Mouse (Mus musculus) brain, embryonic 14.5 days (tissue): Measurements from ENCODE around the gene Trim56.

Experiments
- CTCF ChIP-seq: fragments of 200-500 bp; IDR thresholded peaks from 2 replicates; pipeline ENCODE4 v1.5.1; 2012; ENCODE audit warnings: inconsistent platforms, mild to moderate bottlenecking, moderate library complexity, borderline replicate concordance; ENCODE audit not compliant: insufficient read depth, insufficient read length; ENCODE audit errors: extremely low read depth
- POLR2A ChIP-seq: fragments of 200-500 bp; IDR thresholded peaks from 2 replicates; pipeline ENCODE4 v1.6.1; 2012; ENCODE audit warnings: mild to moderate bottlenecking, inconsistent platforms, borderline replicate concordance; ENCODE audit not compliant: poor library complexity, insufficient read depth, insufficient read length, severe bottlenecking; ENCODE audit errors: extremely low read depth

DNA sequence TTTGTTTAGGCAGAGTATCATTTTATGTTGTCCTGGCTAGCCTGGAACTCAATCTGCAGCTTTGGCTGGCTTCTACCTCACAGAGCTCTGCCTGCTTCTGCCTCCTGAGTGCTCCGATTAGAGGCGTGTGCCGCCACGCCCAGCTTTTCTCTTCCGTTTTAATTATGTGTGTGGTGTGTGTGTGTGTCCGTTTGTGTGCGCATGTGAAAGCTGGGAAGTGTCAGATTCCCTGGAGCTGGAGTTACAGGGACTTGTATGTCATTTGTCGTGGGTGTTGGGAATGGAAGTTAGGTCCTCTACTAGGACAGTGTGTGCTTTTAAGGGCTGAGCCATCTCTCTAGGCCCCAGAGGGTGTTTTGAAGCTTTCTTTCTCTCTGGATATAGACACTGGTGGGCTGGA lies 42.9 kb downstream of the Trim56 start:
- TF ChIP-seq POLR2A: no peak
- TF ChIP-seq CTCF: no peak
